Mouse (Mus musculus) liver, adult 2 months (tissue): ENCODE measurements around the gene Rab44.

ENCODE experiments used
- CTCF ChIP-seq: fragments of 200-500 bp; IDR thresholded peaks from 2 replicates; pipeline ENCODE4 v1.5.1; 2011; ENCODE audit warnings: low read depth, low read length, control low read depth
- POLR2A ChIP-seq: fragments of 200-500 bp; IDR thresholded peaks from 2 replicates; pipeline ENCODE4 v1.6.1; 2011; ENCODE audit warnings: low read length, control low read depth; ENCODE audit not compliant: insufficient read depth; ENCODE audit errors: extremely low read depth

- TF ChIP-seq POLR2A (no peak), CTCF (no peak)
These were observed 53.4 kb downstream of the Rab44 start for GRCm38 (mm10) chr17:29167371-29167770.
